Mouse (Mus musculus) kidney, embryonic 14.5 days (tissue): Measurements from ENCODE around the gene Rnase1. TPM values are rescaled to one million over a fixed set of nuclear protein-coding genes. Genes with fewer than 3 reads are reported as not detected.

ENCODE experiments used
- ATAC-seq: fragments of 200-750 bp; cut with Nextera tagmentation; 2 replicates; pipeline ENCODE4 v1.8.0; 2017; ENCODE audit warnings: moderate number of reproducible peaks, mild to moderate bottlenecking, moderate TSS enrichment, moderate library complexity; ENCODE audit not compliant: low FRiP score, low TSS enrichment
- H3K27ac ChIP-seq: fragments of 300-500 bp; sonication (generic); 2 replicates; pipeline ENCODE4 v1.5.1; 2014; ENCODE audit warnings: low read depth, mild to moderate bottlenecking, low read length, moderate library complexity, mixed read lengths
- H3K27me3 ChIP-seq: fragments of 300-500 bp; sonication (generic); 2 replicates; pipeline ENCODE4 v1.6.1; 2014; ENCODE audit warnings: mild to moderate bottlenecking, low read length; ENCODE audit not compliant: control insufficient read depth, insufficient read depth
- H3K36me3 ChIP-seq: fragments of 300-500 bp; sonication (generic); 2 replicates; pipeline ENCODE4 v1.6.1; 2014; ENCODE audit warnings: low read length, mixed read lengths; ENCODE audit not compliant: control insufficient read depth, insufficient read depth
- H3K4me1 ChIP-seq: fragments of 300-500 bp; sonication (generic); 2 replicates; pipeline ENCODE4 v1.6.1; 2014; ENCODE audit warnings: low read length, mixed read lengths; ENCODE audit not compliant: control insufficient read depth, insufficient read depth
- H3K4me2 ChIP-seq: fragments of 300-500 bp; sonication (generic); replicated peaks from 2 replicates; pipeline ENCODE4 v1.6.1; 2014; ENCODE audit warnings: low read depth, mild to moderate bottlenecking, low read length
- H3K4me3 ChIP-seq: fragments of 300-500 bp; sonication (generic); 2 replicates; pipeline ENCODE4 v1.5.1; 2014; ENCODE audit warnings: mild to moderate bottlenecking, low read length
- H3K9ac ChIP-seq: fragments of 300-500 bp; sonication (generic); 2 replicates; pipeline ENCODE4 v1.6.1; 2014; ENCODE audit warnings: low read depth, mild to moderate bottlenecking, low read length, moderate library complexity
- H3K9me3 ChIP-seq: fragments of 300-500 bp; sonication (generic); 2 replicates; pipeline ENCODE4 v1.6.1; 2016; ENCODE audit warnings: low read length; ENCODE audit not compliant: control insufficient read depth
- WGBS: fragments of 180-500 bp; shearing (Covaris S2); extraction: QIAGEN DNeasy Blood & Tissue Kit; methylation state at CpG from one replicate; pipeline ENCODE4 v1.1.7; 2014; 5-methylcytosine and 5-hydroxymethylcytosine counted together
- polyA plus RNA-seq: library from polyadenylated mRNA; unstranded; fragments of >200 nt; fragmentation: Nextera tagmentation; extraction: Ambion mirVana; gene quantifications from 2 replicates; pipeline ENCODE4 v1.2.1, GENCODE M21; 2014

The Rnase1 gene
- polyA plus RNA-seq, 1 experiment from 2014 or later: 0.65 TPM

DNA sequence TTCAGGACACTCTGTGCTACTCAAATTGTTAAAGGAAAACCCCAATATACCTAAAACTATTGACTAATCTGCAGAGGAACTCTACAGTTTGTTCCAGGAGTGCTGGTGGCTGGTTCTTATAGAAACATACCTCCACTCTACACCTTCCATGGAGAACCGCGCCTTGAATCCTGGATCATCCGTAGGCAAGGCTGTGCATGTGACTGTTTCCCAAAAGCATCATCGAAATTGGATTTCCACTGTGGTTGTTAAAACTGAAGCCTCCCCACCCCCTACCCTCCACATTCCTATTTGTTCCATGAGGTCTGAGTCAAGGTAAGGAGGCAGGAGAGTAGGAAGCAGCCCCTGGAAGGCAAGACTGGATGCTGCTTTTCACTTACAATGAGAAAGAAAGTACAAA lies 2.1 kb downstream of the Rnase1 start:
- Histone ChIP-seq H3K36me3 (no peaks in the 10 kb centered on the region), H3K4me1 (no peaks in the 10 kb centered on the region), H3K9ac (no peak overlapping the region), H3K9me3 (no peaks in the 10 kb centered on the region), H3K4me3 (no peak overlapping the region), H3K27ac (no peak overlapping the region), H3K27me3 (no peaks in the 10 kb centered on the region), H3K4me2 (no peak overlapping the region)
- ATAC-seq: no peak
- 95% methylated on average over 4 of the region's 4 CpGs for WGBS

DNA sequence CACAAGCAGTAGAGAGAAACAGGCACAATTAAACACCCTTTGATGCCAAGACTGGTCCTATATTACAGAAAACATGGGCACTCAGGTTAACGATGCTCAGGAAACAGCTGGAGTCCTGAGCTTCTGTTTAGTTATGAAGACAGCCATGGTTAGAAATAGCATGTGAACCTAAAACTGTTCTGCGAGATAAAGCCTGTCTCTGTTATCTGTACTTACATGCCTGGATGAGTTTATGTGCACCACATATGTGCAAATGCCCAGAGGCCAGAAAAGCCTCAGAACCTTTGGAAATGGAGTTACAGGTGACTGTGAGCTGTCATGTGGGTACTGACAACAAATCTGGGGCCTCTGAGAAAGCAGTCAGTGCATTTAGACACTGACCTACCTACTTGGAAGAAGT lies 2.6 kb downstream of the Rnase1 start:
- no peak overlapping the region for H3K4me2 ChIP-seq
- H3K9me3 ChIP-seq: no peaks in the 10 kb centered on the region
- no peaks in the 10 kb centered on the region for H3K27me3 ChIP-seq
- no peak overlapping the region for H3K9ac ChIP-seq
- no peaks in the 10 kb centered on the region for H3K4me1 ChIP-seq
- H3K4me3 ChIP-seq: no peak overlapping the region
- no peak for ATAC-seq
- no peak overlapping the region for H3K27ac ChIP-seq
- WGBS: 66% methylated on average over 2 of the region's 2 CpGs
- H3K36me3 ChIP-seq: no peaks in the 10 kb centered on the region

- H3K4me1 ChIP-seq: no peaks in the 10 kb centered on the region
- H3K9me3 ChIP-seq: no peaks in the 10 kb centered on the region
- 80% methylated on average over 4 of the region's 4 CpGs for WGBS
- H3K36me3 ChIP-seq: no peaks in the 10 kb centered on the region
- H3K9ac ChIP-seq: no peak overlapping the region
- no peak overlapping the region for H3K27ac ChIP-seq
- no peak overlapping the region for H3K4me3 ChIP-seq
- ATAC-seq: no peak
- H3K4me2 ChIP-seq: no peak overlapping the region
- no peaks in the 10 kb centered on the region for H3K27me3 ChIP-seq
Measured at GRCm38 (mm10) chr14:51143287-51143686, 3.3 kb downstream of the Rnase1 start.

GRCm38 (mm10) chr14:51142568-51142967 lies 4.0 kb downstream of the Rnase1 start:
- Histone ChIP-seq H3K4me1 (no peaks in the 10 kb centered on the region), H3K9me3 (no peaks in the 10 kb centered on the region), H3K4me2 (no peak overlapping the region), H3K27me3 (no peaks in the 10 kb centered on the region), H3K36me3 (no peaks in the 10 kb centered on the region), H3K9ac (no peak overlapping the region), H3K27ac (no peak overlapping the region), H3K4me3 (no peak overlapping the region)
- ATAC-seq: no peak
- WGBS: 87% methylated on average over 3 of the region's 3 CpGs

GRCm38 (mm10) chr14:51142119-51142518 lies 4.5 kb downstream of the Rnase1 start:
- Histone ChIP-seq H3K4me1 (no peaks in the 10 kb centered on the region), H3K27me3 (no peaks in the 10 kb centered on the region), H3K4me2 (no peak overlapping the region), H3K4me3 (no peak overlapping the region), H3K27ac (no peak overlapping the region), H3K9me3 (no peaks in the 10 kb centered on the region), H3K9ac (no peak overlapping the region), H3K36me3 (no peaks in the 10 kb centered on the region)
- 82% methylated on average over 4 of the region's 4 CpGs for WGBS
- no peak for ATAC-seq

DNA sequence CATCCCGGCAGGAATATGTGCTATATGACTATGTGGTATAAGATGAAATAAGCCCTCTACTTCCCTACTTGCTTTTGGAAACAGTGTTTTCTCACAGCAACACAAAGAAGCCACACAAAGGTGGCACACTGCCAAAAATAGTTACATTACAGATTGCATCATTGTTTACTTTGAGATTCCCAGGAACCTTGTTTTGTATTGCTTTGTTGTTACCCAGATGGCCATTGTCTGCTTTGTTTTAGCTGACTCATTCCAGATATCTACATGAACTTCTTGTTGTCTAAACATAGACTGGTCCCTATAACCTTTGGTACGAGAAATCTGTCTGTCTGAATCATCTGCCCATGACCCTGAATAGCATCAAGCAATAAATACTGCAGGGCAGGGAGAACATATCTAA lies 6.2 kb downstream of the Rnase1 start:
- WGBS: 67% methylated on average over 2 of the region's 2 CpGs
- no peaks in the 10 kb centered on the region for H3K36me3 ChIP-seq
- ATAC-seq: no peak

GRCm38 (mm10) chr14:51132372-51132771 lies 14.2 kb downstream of the Rnase1 start:
- H3K9ac ChIP-seq: no peak overlapping the region
- no peak overlapping the region for H3K27ac ChIP-seq
- WGBS: 92% methylated on average over 4 of the region's 4 CpGs
- no peaks in the 10 kb centered on the region for H3K27me3 ChIP-seq
- no peak for ATAC-seq
- no peak overlapping the region for H3K4me3 ChIP-seq
- H3K4me1 ChIP-seq: no peaks in the 10 kb centered on the region
- no peaks in the 10 kb centered on the region for H3K36me3 ChIP-seq
- no peak overlapping the region for H3K4me2 ChIP-seq
- no peaks in the 10 kb centered on the region for H3K9me3 ChIP-seq

More for the DNA sequence above, 6.2 kb downstream of the Rnase1 start:
- Histone ChIP-seq H3K4me1 (no peaks in the 10 kb centered on the region), H3K4me2 (no peak overlapping the region), H3K4me3 (no peak overlapping the region), H3K9ac (no peak overlapping the region), H3K27ac (no peak overlapping the region), H3K9me3 (no peaks in the 10 kb centered on the region), H3K27me3 (no peaks in the 10 kb centered on the region)

- no peak overlapping the region for H3K4me2 ChIP-seq
- H3K9me3 ChIP-seq: no peaks in the 10 kb centered on the region
- H3K4me1 ChIP-seq: no peaks in the 10 kb centered on the region
- no peaks in the 10 kb centered on the region for H3K36me3 ChIP-seq
- WGBS: 76% methylated on average over 7 of the region's 7 CpGs
- H3K27me3 ChIP-seq: no peaks in the 10 kb centered on the region
- H3K4me3 ChIP-seq: no peak overlapping the region
- H3K9ac ChIP-seq: no peak overlapping the region
- no peak for ATAC-seq
- H3K27ac ChIP-seq: no peak overlapping the region
Measured at GRCm38 (mm10) chr14:51131086-51131815, 15.3 kb downstream of the Rnase1 start.

- Histone ChIP-seq H3K4me3 (no peak overlapping the region), H3K9me3 (no peaks in the 10 kb centered on the region), H3K36me3 (no peaks in the 10 kb centered on the region), H3K9ac (no peak overlapping the region), H3K27me3 (no peaks in the 10 kb centered on the region), H3K4me1 (no peaks in the 10 kb centered on the region), H3K27ac (no peak overlapping the region), H3K4me2 (no peak overlapping the region)
- WGBS: 91% methylated on average over 9 of the region's 9 CpGs
- ATAC-seq: no peak
Measured at GRCm38 (mm10) chr14:51130315-51130940, 16.2 kb downstream of the Rnase1 start.
